Mouse (Mus musculus): ENCODE results near the gene Tmpo. TPM values are rescaled to one million over a fixed set of nuclear protein-coding genes. Genes with fewer than 3 reads are reported as not detected.

Gene Tmpo
- polyA plus RNA-seq, 1 experiment from 2014 or later, result 263 TPM

GRCm38 (mm10) chr10:91126618-91127355 is 54.3 kb downstream of the Tmpo start:
- peaks cover 8% of the 10 kb centered on the region for H3K4me1 ChIP-seq
- H3K4me2 ChIP-seq, result no peak overlapping the region
- ATAC-seq (ENCODE audit: borderline replicate concordance, extremely low read depth, low FRiP score, low TSS enrichment), result no peak
- H3K27ac ChIP-seq, result no peak overlapping the region
- no peaks in the 10 kb centered on the region for H3K9me3 ChIP-seq
- no peak overlapping the region for H3K9ac ChIP-seq
- no peak overlapping the region for H3K4me3 ChIP-seq
- H3K36me3 ChIP-seq, result peaks cover 2% of the 10 kb centered on the region; the same call in 1 of the 2 replicates
- 47% methylated on average over 10 of the region's 10 CpGs for WGBS
- H3K27me3 ChIP-seq, result no peaks in the 10 kb centered on the region

- Histone ChIP-seq H3K4me3 (peak within 1 kb of the TSS; percentile 95), H3K4me1 (peaks cover 15% of the 10 kb centered on the region), H3K27me3 (no peaks in the 10 kb centered on the region), H3K27ac (peak within 1 kb of the TSS; percentile 89), H3K9me3 (no peaks in the 10 kb centered on the region), H3K36me3 (peaks cover 24% of the 10 kb centered on the region), H3K4me2 (peak within 1 kb of the TSS; percentile 64), H3K9ac (peak within 1 kb of the TSS; percentile 93)
- peak; percentile 100 for ATAC-seq (ENCODE audit: borderline replicate concordance, extremely low read depth, low FRiP score, low TSS enrichment)
- 10% methylated on average over 59 of the region's 59 CpGs for WGBS
Observed at GRCm38 (mm10) chr10:91123828-91124822, 57.0 kb downstream of the Tmpo start, which contains the start of gene Slc25a3. TSS of gene Slc25a3 (minus strand) at chr10:91124059.

GRCm38 (mm10) chr10:91123281-91123827 is 57.8 kb downstream of the Tmpo start:
- peak; percentile 65 for ATAC-seq (ENCODE audit: borderline replicate concordance, extremely low read depth, low FRiP score, low TSS enrichment)
- H3K4me2 ChIP-seq, result peak overlapping the region; percentile 64
- peaks cover 32% of the 10 kb centered on the region for H3K36me3 ChIP-seq
- H3K4me1 ChIP-seq, result peaks cover 15% of the 10 kb centered on the region
- no peaks in the 10 kb centered on the region for H3K27me3 ChIP-seq
- peak overlapping the region; percentile 93 for H3K9ac ChIP-seq
- H3K4me3 ChIP-seq, result peak overlapping the region; percentile 95
- no peaks in the 10 kb centered on the region for H3K9me3 ChIP-seq
- peak overlapping the region; percentile 89 for H3K27ac ChIP-seq
- WGBS, result under 1% methylated on average over 43 of the region's 44 CpGs

- Histone ChIP-seq H3K9ac (peak overlapping the region; percentile 93), H3K4me2 (peak overlapping the region; percentile 64), H3K9me3 (no peaks in the 10 kb centered on the region), H3K4me3 (peak overlapping the region; percentile 95), H3K27ac (no peak overlapping the region), H3K4me1 (peaks cover 15% of the 10 kb centered on the region), H3K27me3 (no peaks in the 10 kb centered on the region), H3K36me3 (peaks cover 38% of the 10 kb centered on the region)
- ATAC-seq (ENCODE audit: borderline replicate concordance, extremely low read depth, low FRiP score, low TSS enrichment), result no peak
- WGBS, result 22% methylated on average over 6 of the region's 6 CpGs
Observed at GRCm38 (mm10) chr10:91122646-91123045, 58.5 kb downstream of the Tmpo start.

- WGBS, result 94% methylated on average over 12 of the region's 12 CpGs
- Histone ChIP-seq H3K4me1 (peaks cover 9% of the 10 kb centered on the region), H3K9ac (no peak overlapping the region), H3K27ac (no peak overlapping the region), H3K36me3 (peaks cover 87% of the 10 kb centered on the region), H3K27me3 (no peaks in the 10 kb centered on the region), H3K9me3 (no peaks in the 10 kb centered on the region), H3K4me2 (no peak overlapping the region), H3K4me3 (no peak overlapping the region)
- ATAC-seq (ENCODE audit: borderline replicate concordance, extremely low read depth, low FRiP score, low TSS enrichment), result no peak
Observed at GRCm38 (mm10) chr10:91116958-91117357, 64.2 kb downstream of the Tmpo start.

- Histone ChIP-seq H3K9me3 (no peaks in the 10 kb centered on the region), H3K4me3 (no peak overlapping the region), H3K4me1 (no peaks in the 10 kb centered on the region), H3K27me3 (no peaks in the 10 kb centered on the region), H3K4me2 (no peak overlapping the region), H3K36me3 (peaks cover 25% of the 10 kb centered on the region), H3K9ac (no peak overlapping the region), H3K27ac (no peak overlapping the region)
- no peak for ATAC-seq (ENCODE audit: borderline replicate concordance, extremely low read depth, low FRiP score, low TSS enrichment)
- WGBS, result 64% methylated on average over 4 of the region's 4 CpGs
Observed at GRCm38 (mm10) chr10:91109841-91110240, 71.3 kb downstream of the Tmpo start.

GRCm38 (mm10) chr10:91105981-91106380 is 75.1 kb downstream of the Tmpo start:
- H3K4me1 ChIP-seq, result no peaks in the 10 kb centered on the region
- no peaks in the 10 kb centered on the region for H3K9me3 ChIP-seq
- no peaks in the 10 kb centered on the region for H3K27me3 ChIP-seq
- no peak overlapping the region for H3K27ac ChIP-seq
- peaks cover 12% of the 10 kb centered on the region for H3K36me3 ChIP-seq
- WGBS, result 77% methylated on average over 3 of the region's 3 CpGs
- H3K4me3 ChIP-seq, result no peak overlapping the region
- no peak overlapping the region for H3K9ac ChIP-seq
- H3K4me2 ChIP-seq, result no peak overlapping the region
- no peak for ATAC-seq (ENCODE audit: borderline replicate concordance, extremely low read depth, low FRiP score, low TSS enrichment)

GRCm38 (mm10) chr10:91102799-91103590 is 78.1 kb downstream of the Tmpo start:
- Histone ChIP-seq H3K27ac (no peak overlapping the region), H3K4me3 (no peak overlapping the region), H3K9ac (no peak overlapping the region), H3K27me3 (no peaks in the 10 kb centered on the region), H3K9me3 (no peaks in the 10 kb centered on the region), H3K4me1 (no peaks in the 10 kb centered on the region), H3K4me2 (no peak overlapping the region), H3K36me3 (peaks cover 20% of the 10 kb centered on the region)
- ATAC-seq (ENCODE audit: borderline replicate concordance, extremely low read depth, low FRiP score, low TSS enrichment), result no peak
- 89% methylated on average over 14 of the region's 14 CpGs for WGBS

- no peaks in the 10 kb centered on the region for H3K27me3 ChIP-seq
- no peak overlapping the region for H3K4me3 ChIP-seq
- H3K9ac ChIP-seq, result no peak overlapping the region
- no peak overlapping the region for H3K27ac ChIP-seq
- H3K9me3 ChIP-seq, result no peaks in the 10 kb centered on the region
- H3K36me3 ChIP-seq, result peaks cover 24% of the 10 kb centered on the region
- H3K4me1 ChIP-seq, result no peaks in the 10 kb centered on the region
- no peak overlapping the region for H3K4me2 ChIP-seq
- 94% methylated on average over 25 of the region's 25 CpGs for WGBS
- no peak for ATAC-seq (ENCODE audit: borderline replicate concordance, extremely low read depth, low FRiP score, low TSS enrichment)
Observed at GRCm38 (mm10) chr10:91101936-91102335, 79.2 kb downstream of the Tmpo start.

GRCm38 (mm10) chr10:91100101-91100500 is 81.0 kb downstream of the Tmpo start:
- Histone ChIP-seq H3K4me3 (no peak overlapping the region), H3K4me1 (no peaks in the 10 kb centered on the region), H3K27me3 (no peaks in the 10 kb centered on the region), H3K27ac (no peak overlapping the region), H3K36me3 (peaks cover 32% of the 10 kb centered on the region), H3K9me3 (no peaks in the 10 kb centered on the region), H3K4me2 (no peak overlapping the region), H3K9ac (no peak overlapping the region)
- ATAC-seq (ENCODE audit: borderline replicate concordance, extremely low read depth, low FRiP score, low TSS enrichment), result no peak
- WGBS, result 74% methylated on average over 1 of the region's 1 CpGs

- no peak for ATAC-seq (ENCODE audit: borderline replicate concordance, extremely low read depth, low FRiP score, low TSS enrichment)
- Histone ChIP-seq H3K9me3 (no peaks in the 10 kb centered on the region), H3K4me1 (no peaks in the 10 kb centered on the region), H3K9ac (no peak overlapping the region), H3K27me3 (no peaks in the 10 kb centered on the region), H3K4me3 (no peak overlapping the region), H3K36me3 (peaks cover 39% of the 10 kb centered on the region), H3K4me2 (no peak overlapping the region), H3K27ac (no peak overlapping the region)
- 85% methylated on average over 8 of the region's 8 CpGs for WGBS
Observed at GRCm38 (mm10) chr10:91098056-91098455, 83.1 kb downstream of the Tmpo start.
